Mouse (Mus musculus): ENCODE data around the gene Mctp2.

- TF ChIP-seq CTCF (IDR thresholded peaks at IDR 0.05; ENCODE audit: low read depth, low read length) (no peak), POLR2A (IDR thresholded peaks at IDR 0.05; ENCODE audit: insufficient read depth, low read length) (no peak)
Measured at GRCm38 (mm10) chr7:72314395-72315060, 8.1 kb upstream of the Mctp2 start.

All from ES-Bruce4 (cell line).